Mouse (Mus musculus) bone marrow macrophage, adult 2 months (primary cell): ENCODE results near the gene Siglecf.

Experiments
- CTCF ChIP-seq: IDR thresholded peaks from 2 replicates; pipeline ENCODE4 v1.5.1; 2012; ENCODE audit warnings: low read depth, mild to moderate bottlenecking, low read length, moderate library complexity
- POLR2A ChIP-seq: IDR thresholded peaks from 2 replicates; pipeline ENCODE4 v1.6.1; 2012; ENCODE audit warnings: mild to moderate bottlenecking, low read depth, low read length, borderline replicate concordance

DNA sequence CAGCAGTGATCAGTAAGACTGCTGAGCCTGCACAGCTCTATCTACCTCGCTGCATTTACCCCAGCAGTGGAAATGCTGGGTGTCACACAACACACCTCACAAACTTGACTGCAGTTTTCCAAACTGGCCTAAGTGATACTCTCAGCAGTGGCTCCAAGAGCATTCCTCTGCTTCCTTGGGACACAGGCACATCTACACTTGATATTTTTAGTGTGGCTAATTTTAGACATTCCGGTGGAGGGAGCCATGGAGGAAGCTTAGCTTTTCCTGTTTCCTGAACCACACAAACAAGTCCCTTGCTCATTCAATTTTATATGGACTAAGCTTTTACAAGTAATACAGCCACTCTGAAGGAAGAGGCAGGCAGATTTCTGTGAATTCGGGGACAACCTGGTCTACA, 45.9 kb upstream of the Siglecf start:
- TF ChIP-seq CTCF (no peak), POLR2A (no peak)
